Mouse (Mus musculus) embryo, embryonic 11.5 days (tissue): Measurements from ENCODE around the gene Ripply3.

ENCODE experiments used
- DNase-seq: peaks from one replicate; pipeline ENCODE4 v3.0.0-alpha.2; 2012; ENCODE audit warnings: low read depth, low spot score

Gene Ripply3

DNA sequence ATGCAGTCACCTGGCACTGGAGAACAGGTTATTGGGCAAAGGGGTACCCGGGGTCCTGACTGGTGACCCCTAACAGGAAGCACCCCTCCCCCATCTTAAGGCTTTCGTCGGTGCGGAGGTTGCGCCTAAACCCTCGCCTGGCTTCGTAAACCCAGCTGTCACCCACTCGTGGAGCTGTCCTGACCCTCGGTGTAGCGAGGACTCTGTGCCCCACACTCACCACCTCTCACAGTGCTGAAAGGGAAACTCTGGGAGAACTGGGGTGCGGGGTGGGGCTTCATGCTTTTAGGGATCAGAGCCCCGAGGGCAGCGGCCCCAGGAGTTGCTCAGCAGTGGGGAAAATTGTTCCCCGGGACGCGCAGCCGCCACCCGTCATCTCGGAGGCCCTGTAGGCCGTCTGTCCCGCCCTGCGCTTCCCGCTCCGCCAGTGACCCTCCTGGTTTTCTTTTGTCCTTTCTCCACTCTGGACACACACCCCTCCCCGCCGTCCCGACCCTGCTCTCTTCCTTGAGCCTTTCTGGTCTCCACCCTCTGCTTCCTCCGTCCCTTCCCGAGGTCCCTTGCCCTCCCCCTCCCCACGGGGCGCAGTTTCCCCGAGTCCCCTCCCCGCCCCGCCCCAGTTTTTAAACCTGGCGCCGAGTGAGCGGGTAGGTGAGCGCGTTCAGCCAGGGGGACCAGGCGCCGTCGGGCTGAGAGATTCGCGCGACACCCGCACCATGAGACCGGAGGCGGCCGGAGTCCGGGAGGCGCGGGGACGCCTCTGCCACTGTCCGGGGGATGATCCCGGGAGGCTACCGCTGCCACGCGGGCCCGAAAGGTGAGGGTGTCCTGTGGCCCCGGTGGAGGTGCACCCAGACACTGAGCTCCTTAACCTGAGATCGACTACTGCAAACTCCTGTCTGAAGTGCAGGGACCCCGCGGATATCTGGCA, at the start of gene Ripply3:
TSS of gene Ripply3 (plus strand) at position 640 of the 931 bp plus-strand sequence.
- DNase-seq = no peak

GRCm38 (mm10) chr16:94283972-94284371, 44.2 kb upstream of the Ripply3 start:
- no peak for DNase-seq

GRCm38 (mm10) chr16:94287826-94288225, 40.4 kb upstream of the Ripply3 start:
- no peak for DNase-seq

- DNase-seq = no peak
Observed at GRCm38 (mm10) chr16:94289138-94290072, 38.8 kb upstream of the Ripply3 start.

DNA sequence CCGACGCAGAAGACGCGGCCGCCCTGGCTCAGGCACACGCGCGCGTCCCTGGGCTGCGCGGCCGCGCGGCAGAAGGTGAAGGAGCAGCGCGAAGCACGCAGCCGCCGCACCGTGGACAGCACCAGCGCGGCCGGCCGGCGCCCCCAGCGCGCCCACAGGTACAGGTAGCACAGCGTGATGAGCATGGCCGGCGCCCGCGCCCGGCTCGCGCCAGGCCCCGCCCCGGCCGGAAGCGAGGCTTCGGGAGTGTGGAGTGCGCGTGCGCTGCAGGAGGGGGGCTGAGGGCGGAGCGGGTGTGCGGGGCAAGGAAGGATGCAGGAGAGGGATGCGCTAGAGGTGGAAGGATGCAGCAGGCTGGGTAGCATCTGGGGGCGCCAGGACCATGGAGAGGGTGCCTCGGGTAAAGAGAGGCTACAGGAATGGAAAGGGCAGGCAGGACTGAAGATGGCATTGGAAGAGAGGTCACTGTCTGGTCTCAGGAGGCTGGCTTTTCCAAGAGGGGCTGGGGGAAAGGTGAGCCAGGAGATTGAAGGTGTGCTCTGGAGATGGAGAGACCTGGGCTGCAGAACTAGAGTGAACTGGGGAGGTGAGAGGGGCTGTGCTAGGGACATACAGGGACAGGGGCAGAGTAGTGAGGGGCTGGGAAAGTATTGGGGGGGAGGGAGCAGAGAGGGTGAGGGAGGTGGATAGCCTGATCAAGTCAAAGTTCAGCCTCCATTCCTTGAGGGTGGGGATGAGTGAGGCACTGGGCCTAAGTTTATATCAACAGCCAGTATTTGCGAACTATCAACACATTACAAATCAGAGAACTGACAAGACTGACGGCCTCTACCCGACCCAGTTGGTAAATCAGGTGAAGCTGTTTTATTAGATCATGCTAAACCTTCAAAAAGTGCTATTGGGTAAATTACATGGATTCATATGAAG, 37.9 kb upstream of the Ripply3 start:
- peak; percentile 78 for DNase-seq

DNA sequence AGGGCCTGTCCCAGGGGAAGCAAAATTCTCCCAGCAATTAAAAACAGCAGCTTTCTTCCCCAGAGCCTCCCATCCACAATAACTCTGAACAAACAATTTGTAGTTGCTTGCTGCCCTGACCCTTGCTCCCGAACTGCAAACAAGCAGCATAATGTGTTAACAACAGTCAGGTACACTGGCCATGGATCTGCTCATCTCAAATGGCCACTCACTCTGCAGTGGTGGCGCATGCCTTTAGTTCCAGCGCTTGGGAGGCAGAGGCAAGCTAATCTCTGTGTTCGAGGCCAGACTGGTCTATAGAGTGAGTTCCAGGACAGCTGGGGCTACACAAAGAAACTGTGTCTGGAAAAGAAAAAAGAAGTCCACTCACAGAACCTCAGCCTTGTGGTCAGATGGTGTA, 37.1 kb upstream of the Ripply3 start:
- DNase-seq = no peak

GRCm38 (mm10) chr16:94298081-94298480, 30.1 kb upstream of the Ripply3 start:
- DNase-seq = no peak

- no peak for DNase-seq
Observed at GRCm38 (mm10) chr16:94299210-94299609, 29.0 kb upstream of the Ripply3 start.

- no peak for DNase-seq
Observed at GRCm38 (mm10) chr16:94301194-94301593, 27.0 kb upstream of the Ripply3 start.

DNA sequence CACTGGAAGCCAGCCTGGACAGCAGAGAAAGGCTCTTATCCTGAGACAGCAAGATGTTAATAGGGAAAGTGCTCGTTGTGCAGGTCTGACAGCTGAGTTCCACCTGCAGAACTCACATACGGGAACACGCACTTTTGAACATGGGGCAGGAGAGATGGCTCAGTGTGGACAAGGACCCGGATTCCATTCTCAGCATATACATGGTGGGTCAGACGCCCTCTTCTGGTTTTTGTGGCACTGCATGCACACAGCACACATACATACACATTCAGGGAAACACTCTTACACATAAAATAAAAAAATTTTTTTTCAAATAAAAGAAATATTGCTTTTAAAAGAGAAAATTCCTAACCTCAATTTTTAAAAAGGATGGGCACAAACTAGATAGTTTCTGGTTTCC, 26.5 kb upstream of the Ripply3 start:
- DNase-seq = no peak

GRCm38 (mm10) chr16:94302274-94303202, 25.7 kb upstream of the Ripply3 start:
- DNase-seq = peak; percentile 38

GRCm38 (mm10) chr16:94303203-94303535, 25.1 kb upstream of the Ripply3 start:
- DNase-seq = no peak

- DNase-seq = no peak
Observed at GRCm38 (mm10) chr16:94307526-94307925, 20.7 kb upstream of the Ripply3 start.

GRCm38 (mm10) chr16:94307942-94308341, 20.3 kb upstream of the Ripply3 start:
- no peak for DNase-seq

- no peak for DNase-seq
Observed at GRCm38 (mm10) chr16:94309025-94309424, 19.2 kb upstream of the Ripply3 start.

DNA sequence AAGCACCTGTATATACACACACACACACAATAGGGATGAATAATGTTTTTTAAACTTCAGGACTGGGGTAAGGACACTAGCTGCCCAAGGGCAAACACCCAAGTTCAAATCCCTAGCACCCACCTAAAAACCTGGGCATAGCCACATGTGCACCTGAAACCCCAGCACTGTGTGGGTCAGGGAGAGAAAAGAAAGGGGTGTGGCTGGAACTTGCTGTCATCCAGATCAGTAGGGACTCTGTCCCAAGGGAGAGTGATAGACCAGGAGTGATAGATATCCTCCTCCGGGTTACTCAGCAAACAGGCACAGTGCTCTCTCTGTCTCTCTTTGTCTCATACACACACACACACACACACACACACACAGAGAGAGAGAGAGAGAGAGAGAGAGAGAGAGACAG, 16.8 kb upstream of the Ripply3 start:
- no peak for DNase-seq

DNA sequence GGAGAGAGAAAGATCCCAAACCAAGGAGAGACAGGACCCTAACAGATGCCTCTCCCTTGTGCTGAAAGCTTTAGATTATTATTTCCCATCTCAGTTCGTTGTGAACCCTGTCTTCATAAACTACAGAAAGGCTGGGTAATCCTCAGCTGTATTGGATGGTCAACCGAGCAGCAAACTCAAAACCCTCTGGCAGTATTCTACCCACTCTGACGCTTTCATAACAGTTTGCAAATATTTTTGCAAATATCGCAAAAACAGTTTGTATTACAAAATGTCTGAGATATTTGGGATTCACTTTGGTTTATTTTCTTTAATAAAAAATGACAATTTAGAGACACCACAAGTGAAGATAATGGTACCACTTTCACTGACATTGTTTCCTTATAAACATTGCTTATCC, 16.3 kb upstream of the Ripply3 start:
- DNase-seq = no peak

GRCm38 (mm10) chr16:94312663-94313228, 15.5 kb upstream of the Ripply3 start:
- peak; percentile 79 for DNase-seq

DNA sequence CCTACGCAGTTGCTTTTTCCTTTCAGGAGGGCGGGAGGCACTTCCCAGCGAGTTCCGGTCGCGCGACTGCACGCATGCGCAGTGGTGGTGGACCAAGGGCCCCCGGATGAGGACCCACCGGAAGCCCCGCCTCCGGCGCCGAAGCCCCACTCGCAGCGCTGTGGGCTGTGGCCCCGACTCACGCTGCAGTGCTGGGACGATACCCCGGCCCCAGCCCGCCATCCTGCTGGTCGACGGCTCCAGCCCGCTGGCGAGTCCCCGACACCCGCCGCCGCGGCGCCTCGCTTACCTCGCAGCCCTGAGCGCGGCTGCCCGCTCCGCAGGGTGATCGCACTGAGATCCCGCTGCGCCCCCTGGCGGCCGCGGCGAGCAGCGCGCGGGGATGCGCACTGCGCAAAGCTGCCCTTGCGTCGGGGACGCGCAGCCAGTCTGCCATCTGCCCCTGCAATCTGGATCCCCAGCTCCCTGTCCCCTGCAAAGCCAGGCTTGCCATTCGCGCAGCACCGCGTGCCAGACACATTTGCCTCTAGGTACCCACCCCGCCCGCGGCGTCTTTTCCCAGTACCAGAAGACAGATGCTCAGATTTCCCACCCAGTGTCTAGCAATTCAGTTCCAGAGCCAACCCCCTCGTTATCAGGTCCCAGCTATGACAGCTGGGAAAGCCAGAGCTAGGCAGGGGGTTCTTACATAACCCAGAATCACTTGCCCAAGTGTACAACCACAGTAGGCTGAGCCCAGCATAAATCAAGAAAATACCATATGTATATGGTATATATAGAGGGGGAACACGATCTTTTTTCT, 14.8 kb upstream of the Ripply3 start, which contains the start of gene Hlcs:
TSS of gene Hlcs (minus strand) at position 343 of the 802 bp plus-strand sequence.
- peak; percentile 98 for DNase-seq
